Mouse (Mus musculus) frontal cortex, adult (tissue): ENCODE measurements at regions not wholly inside any gene's neighbourhood (a gene's known extent, or its start where the extent isn't known, plus 50 kb on each side); places are given as distances from the start of the nearest gene placed in this dataset.
"Not testable (repeated sequence)": the region's sequence is repeated elsewhere in the genome, so short reads cannot be mapped to it uniquely, and the experiment has no call there.

Experiments
- ATAC-seq: cut with Nextera tagmentation; 2 replicates; pipeline ENCODE4 v1.9.2; 2017; ENCODE audit warnings: mild to moderate bottlenecking, moderate library complexity, mixed read lengths; ENCODE audit not compliant: low TSS enrichment

DNA sequence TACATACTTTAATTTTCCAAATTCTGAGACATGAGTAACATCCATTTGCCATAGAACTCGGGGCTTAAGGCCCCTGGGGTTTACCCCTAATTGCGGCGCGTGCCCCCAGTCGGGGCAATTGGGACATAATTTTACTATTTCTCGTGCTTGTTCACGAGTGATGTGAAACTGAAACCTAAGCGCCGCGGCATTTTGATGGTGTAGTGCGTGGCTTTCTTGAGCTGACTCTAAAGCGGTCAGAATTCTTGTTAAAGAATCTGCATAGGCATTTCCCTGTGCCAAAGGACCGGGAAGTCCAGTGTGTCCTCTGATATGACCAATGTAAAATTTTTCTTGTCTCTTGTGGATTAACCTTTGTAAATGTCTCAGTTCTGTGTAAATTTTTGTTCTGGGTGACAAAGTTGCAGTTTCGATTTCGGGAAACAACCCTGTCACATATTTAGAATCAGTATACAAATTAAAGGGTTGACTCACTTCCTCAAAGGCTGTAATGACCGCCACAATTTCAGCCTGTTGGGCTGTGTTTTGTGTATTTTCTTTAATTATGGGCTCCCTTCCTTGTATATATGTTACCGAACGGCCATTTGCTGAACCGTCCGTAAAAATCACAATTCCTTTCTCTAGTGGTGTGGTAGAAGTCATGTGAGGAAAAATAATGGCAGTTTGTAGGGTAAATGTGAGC is 1037.6 kb upstream of the Sel1l start:
- not testable (repeated sequence) for ATAC-seq

DNA sequence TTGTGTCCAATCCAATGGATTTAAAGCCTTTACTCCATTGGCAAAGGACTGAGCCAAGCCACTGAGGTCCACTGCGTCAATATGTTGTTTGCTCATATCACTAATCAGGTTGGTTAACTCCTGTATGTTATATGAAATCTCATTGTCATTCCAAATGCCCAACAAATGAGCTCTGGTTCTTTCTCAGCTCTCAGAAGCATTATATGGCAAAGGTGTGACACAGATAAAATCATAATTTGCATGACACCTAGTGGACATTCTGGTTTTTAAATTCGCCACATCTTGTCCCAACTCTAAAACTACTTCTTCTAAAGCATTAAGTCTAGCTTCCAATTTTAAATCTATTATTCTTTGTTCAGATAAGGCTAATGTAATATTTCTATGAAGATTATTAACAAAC is 1035.1 kb upstream of the Sel1l start:
- not testable (repeated sequence) for ATAC-seq

DNA sequence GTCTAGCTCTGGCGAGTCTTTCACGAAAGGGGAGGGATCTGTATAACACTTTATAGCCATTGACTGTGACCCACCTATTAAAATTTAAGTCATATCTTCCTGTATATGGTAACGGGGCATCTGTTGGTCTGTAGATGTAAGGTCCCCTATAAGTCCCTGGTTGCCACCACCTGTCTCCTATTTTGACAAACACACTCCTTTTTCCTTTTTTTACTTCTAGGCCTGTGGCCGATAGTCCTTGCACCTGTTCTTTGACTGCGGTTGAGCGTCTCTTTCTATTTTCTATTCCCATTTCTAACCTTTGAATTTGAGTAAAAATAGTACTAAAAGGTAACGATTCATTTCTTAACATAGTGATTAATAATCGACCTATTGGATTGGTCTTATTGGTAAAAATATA is 1034.1 kb upstream of the Sel1l start:
- ATAC-seq = not testable (repeated sequence)

DNA sequence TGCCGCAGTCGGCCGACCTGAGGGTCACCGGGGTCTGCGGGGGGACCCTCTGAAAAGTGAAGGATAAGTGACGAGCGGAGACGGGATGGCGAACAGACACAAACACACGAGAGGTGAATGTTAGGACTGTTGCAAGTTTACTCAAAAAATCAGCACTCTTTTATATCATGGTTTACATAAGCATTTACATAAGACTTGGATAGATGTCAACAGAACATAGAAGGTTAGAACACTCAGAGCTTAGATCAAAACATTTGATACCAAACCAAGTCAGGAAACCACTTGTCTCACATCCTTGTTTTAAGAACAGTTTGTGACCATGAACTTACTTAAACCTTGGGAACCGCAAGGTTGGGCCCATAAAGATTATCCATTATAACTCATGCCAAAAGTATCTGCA is 1033.6 kb upstream of the Sel1l start:
- not testable (repeated sequence) for ATAC-seq

DNA sequence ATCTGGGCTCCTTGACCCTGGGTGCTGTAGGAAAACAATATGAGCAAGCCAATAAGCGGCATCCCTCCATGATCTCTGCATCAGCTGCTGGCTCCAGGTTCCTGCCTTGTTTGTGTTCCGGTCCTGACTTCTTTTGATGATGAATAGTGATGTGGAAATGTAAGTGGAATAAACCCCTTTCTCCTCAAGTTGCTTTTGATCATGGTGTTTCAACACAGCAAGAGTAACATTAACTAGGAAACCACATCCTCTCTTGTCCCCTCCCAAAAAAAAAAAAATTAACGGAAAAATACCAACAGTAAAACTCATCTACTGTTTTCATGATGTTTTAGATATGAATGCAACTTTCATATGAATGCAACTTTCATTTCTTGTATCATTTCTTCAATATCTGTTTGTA is 1024.6 kb upstream of the Sel1l start:
- ATAC-seq = no peak

DNA sequence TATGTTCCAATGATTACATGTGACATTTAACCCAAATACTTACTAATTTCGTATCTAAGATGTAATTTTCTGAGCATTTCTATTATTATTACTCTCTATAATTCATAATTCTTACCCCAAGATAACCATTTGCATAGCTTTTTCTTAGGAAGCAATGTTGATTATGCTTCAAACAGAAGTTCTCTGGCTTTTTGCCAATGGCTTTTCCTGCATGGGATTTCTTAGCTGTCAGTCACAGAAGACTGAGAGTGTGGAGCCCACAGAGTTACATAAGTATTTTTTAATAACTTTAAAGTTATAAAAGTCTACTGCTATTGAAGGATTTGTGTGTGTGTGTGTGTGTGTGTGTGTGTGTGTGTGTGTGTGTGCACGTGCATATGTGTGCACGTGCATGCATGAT is 1020.4 kb upstream of the Sel1l start:
- ATAC-seq = no peak

DNA sequence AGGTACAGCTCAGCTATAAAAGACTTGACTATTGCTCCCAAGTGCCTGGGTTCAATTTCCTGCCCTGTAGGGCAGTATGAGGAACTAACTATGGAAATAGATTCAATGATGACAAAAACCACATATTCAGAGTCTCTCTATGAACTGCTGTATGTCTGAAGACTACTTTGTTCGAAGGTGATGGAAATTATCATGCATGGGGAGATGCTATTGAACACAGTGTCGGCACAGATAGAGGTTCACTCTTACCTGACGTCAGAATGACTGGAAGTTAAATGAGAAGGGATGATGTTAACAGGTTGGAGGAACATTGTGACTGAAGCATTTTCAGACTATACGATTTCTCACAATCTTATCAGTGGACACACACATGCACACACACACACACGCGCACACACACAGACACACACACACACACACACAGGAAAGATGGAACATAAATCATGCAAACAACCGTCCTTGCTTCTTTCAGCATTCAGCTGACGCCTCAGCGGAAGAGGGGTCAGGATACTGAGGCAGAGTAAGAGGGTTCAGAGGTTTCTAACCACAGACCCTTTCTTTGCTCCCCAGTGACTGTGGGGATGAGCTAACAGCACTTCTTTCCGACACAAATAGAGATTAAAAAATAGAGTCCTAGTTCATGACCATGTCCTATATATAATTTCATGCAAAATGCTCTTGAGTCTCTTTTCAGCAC is 974.3 kb upstream of the Sel1l start:
- ATAC-seq = no peak

DNA sequence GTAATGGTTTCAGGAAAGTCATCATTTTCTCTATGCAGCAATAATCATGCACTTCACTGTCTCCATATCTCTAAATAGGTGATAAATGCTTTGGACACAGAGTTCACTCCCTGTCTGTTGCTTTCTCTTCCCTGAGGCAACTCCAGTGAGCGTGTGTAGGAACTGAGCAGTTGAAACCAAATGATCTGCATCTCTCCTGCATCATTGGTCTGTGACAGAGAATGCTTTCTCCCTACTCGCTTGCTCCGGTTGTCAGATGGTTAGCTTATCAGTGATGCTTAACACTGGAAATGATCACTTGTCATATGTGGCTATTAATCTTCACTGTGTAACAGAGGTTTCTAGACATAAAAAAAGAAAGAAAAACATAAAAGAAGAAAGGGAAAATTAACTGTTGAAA is 969.7 kb upstream of the Sel1l start:
- no peak for ATAC-seq

DNA sequence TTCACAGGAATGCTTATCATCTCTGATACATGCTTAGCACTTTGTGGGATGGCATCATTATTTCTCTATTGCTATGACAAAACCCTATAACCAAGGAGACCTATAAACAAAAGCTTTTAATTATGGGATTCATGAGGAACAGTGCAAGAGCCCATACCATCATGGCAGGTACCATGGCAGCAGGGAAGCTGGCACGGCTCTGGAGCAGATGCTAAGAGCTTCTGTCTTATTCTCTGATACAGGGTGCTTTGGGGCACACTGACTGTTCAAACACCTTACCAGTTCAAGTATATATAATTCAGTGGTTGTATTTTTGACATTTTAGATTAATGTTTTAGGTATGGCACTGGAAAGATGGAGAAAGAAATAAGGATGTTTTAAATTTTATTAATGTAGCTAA is 952.2 kb upstream of the Sel1l start:
- ATAC-seq = no peak

DNA sequence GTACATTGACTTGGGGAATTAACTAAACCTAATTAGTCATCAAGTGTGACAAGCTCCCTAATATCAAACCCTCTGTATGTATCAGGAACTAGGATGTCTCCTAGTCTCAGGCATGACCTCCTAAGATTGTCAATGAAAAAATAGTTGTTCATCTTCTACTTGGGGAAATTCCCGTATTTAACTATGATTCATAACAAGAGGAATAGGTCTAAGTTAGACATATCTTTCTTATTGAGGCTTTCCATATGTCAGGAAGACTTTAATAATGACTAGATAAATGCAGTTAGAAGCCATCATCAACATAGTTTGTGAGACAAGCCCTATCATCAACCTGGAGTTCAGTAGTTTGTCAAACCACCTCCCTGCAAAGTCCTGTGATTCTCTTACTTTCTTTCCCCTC is 934.4 kb upstream of the Sel1l start:
- no peak for ATAC-seq

DNA sequence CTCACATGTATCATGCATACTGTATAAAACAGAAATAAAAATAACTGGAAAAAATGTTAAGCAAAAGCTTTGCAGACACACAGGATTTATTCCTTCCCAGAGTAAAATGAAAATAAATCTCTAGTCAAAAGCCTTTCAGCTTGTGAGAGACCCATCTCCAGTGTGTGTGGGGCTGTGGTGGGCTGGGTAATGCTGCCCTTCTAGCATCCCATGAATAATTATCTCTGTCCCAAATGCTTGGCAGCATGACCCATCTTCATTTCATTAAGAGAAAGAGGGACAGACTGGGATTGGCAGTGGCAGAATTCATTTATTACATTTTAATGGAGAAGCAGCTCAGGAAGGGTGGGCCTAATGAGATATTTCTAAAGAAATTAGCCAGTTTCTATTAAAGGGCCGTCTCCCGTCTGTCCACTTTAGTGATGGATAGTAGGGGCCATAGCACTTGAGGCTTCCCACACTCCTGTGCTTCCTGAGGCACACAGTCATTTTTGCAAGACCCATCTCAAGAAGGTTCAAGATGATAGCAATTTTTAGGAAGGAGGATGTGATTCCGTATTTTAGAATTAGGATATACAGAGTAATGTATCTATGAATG is 930.8 kb upstream of the Sel1l start:
- ATAC-seq = no peak

DNA sequence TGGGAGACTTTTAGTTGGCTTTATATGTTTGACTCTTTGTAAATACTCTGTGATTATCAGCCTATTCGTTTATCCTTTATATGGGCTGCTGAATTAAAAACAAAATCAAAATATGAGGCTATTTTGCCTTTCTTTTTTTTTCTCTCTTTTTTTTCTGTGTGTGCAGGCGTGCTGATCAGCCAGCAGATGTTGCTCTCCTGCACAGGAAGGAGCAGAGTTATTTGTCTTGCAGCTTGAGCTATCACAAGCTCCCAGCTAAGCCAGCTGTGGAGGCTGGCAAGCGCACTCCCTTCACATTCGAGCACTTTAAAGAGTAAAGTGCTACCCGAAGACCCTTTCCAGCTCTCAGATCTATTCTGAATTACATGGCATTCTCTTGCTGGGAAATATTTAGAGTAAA is 926.7 kb upstream of the Sel1l start:
- ATAC-seq = no peak

DNA sequence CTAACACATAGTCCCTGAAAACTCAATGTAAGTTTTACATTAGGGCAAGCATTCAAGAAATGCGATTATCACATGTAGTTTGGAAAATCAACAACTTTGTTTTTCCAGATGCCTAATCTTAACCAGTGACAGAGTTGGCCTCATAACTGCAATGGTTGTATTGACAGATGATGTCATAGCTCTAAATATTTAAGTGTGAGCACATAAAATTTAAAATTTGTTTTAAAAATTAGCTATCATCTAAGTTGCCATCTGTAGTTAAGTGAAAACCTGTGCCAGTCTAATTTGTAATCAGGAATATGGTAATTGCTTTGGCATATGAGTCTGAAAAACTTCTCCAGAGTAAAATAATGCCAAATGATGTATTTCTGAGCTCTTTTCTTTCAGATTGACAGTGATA is 899.6 kb upstream of the Sel1l start:
- no peak for ATAC-seq

DNA sequence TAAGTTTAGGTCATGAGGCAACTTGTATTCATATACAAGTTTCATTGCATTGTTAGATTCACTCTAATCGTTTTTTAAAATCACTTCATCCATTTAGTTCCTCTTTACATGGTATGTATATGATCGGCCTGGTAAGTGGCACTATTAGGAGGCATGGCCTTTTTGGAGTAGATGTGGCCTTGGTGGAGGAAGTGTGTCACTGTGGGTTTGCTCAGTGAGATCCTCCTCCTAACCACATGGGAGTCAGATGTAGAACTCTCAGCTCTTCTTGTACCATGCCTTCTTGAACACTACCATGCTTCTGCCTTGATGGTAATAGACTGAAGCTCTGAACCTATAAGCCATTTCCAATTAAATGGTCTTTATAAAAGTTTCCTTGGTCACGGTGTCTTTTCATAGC is 891.9 kb upstream of the Sel1l start:
- no peak for ATAC-seq

DNA sequence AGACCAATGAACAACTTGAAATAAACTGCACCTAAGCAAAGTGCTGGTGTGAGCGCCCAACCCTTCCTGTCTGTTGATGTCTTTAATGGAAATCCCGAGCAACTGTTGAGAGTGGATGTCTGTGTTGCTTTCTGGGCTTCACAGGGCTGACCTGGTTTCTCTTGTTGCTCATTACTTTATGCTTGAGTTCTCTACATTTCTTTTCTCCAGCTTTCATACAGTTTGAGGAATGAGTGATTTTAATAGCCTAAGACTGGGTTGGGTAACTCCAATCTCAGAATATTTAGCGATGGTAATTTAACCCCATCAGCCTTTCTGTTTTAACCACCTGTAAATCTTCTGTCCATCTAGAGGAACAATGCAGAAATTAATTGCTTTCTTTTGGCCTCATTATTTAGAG is 890.2 kb upstream of the Sel1l start:
- ATAC-seq = no peak

DNA sequence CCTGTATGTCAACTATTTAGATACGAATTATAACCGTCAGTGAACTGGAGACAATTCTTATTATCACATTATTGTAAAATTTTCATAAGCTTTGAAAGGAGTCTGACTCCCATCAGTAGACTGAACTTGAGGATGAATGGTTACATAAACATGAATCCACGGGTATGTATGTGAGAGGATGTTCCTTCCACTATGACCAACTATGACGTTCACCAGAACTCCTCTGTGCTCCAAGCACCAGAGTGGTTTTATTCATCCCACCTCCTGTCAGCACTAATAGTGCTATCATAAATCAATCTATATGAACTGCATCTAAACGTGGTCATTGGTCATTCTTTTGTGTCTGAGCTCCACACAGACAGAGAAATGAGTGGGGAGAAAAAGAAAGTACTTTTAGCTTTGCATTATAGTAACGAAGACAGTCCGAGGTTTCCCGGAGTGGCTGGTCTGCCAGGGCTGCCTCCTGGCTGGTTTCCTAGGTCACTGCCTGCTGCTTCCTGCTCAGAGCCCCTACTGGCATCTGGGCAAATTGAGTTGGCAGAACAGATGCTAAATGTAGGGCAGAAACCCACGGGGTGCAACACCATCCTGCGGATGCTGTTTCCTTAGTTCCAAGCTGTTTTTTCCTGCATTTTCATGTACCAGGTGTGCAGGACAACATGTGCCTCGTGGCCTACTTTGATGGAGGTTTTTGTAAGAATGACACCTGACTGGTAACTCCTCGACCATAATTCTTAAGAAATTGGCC is 888.8 kb upstream of the Sel1l start:
- peak; percentile 94 for ATAC-seq

DNA sequence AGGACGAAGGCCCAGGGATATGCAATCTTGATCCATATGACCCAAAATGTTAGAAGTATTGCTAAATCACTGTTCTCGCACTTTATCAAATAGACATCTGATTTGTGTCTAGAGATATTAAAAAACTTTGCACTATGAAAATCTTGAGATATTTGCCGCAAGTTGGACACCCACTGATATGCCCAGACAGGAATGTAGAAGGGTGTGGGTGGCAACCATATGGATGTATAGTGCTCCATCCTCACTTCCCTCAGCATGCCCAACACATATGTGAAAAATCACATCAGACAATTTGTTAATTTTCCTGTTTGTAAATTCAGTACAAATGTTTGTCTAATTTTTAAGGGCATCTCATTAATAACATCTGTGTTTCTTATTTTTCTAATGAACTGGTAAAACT is 874.1 kb upstream of the Sel1l start:
- peak; percentile 76 for ATAC-seq

DNA sequence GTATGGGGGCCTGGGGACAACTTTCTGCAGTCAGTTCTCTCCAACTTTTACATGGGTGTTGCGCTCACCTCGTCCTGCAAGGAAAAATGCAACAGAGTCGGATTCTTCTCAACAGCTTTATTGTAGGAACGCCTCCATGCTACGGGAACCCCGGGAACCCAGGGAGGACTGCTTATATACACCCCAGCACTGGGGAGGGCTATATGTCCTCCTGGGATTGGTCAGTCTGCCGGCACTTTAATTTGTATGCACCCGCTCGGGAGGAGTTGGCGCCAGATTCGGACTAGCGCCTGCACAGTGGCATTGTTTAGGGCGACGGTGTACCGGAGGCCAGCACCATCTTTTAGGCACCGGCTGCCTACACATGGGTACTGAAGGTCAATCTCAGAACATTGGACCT is 864.5 kb upstream of the Sel1l start:
- ATAC-seq = no peak

DNA sequence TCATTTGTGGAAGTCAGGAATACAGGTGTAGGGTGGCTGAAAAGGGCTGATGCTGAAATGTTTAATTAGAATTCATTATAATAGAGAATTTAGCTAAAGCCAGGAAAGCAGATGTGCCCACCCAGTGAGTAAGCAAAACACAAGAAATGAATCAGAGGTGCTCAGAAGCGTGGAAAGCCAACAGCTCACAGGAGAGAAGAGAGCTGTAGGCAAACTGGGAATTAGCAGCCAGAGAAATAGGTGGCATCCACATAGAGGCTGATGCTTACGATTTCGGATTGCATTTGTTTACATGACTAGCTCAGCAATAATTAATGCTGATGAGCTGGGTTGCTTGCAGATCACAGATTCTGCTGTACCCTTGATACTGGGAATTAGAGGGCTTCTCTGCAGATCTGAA is 859.5 kb upstream of the Sel1l start:
- ATAC-seq = no peak

DNA sequence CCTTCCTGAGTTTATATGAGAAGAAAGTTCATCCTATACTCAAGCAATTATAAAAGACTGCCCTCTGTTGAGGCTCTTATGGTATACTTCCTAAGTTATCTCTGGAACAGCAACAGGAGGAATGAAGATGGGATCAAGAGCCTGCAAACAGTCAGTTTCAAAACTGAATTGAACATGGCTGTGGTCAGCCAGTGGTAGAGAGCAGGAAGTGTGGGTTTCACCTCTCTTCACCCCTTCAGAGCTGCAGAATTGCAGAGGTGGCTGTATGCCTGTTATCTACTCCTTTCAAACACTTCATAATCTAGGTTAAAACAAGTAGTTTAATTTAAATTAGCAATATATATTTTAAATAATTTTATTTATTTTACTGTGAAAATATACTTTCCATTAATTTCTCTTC is 854.8 kb upstream of the Sel1l start:
- no peak for ATAC-seq

DNA sequence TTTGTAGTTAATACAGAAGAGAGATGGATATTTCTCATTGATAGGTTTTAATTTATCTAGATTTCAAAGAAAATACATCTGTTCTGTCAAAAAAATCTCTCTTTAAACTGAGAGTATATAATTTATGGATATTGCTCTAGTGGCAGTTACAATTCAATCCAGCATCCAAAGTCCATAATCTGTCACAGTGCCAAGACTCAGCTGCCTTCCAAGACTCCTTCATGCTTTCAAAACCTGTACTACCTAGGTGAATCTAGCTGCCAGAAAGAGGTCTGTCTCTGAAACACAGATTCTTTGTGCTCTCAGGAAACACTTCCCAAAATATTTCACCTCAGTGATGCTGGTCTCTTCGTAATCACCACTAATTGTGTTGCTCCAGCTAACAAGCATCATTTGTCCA is 844.0 kb upstream of the Sel1l start:
- ATAC-seq = no peak

DNA sequence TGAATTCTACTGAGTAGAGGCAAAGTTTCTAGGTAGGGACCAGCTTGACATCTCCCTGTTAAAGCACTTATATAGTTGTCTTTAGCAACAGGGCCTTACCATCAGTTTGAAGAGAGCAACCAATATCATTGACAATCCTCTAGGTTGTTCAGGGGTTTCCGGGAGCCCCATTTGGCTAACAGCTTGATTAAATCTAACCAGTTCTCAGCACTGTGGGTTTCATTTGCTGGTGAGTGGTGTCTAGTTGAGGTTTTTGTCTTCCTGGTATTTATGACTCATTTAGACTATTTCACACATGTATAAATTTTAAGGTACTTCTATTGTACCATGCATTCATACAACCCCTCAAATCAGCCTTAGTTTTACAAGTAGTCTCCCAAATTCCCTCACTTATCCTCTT is 823.4 kb upstream of the Sel1l start:
- ATAC-seq = no peak

DNA sequence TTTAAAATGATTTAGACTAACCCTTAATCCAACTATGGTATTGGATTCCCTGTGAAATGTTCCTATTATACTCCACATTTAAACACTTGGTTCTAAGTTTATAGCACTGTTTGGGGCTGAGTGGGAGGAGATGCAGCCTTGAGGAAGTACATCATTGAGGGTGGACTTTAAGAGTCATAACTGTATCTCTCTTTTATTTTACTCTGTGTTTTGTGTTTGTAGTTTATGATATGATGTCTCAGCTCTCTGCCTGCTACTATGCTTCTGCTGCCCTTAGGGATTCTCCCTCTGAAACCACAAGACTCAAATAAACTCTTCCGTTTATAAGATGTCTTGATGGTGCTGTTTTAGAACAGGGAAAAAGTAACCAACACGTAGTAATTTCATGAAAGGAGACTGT is 797.7 kb upstream of the Sel1l start:
- ATAC-seq = no peak
